Comparison of ENCODE assay signal across 8 mouse cellular contexts in the genomic region with DNA sequence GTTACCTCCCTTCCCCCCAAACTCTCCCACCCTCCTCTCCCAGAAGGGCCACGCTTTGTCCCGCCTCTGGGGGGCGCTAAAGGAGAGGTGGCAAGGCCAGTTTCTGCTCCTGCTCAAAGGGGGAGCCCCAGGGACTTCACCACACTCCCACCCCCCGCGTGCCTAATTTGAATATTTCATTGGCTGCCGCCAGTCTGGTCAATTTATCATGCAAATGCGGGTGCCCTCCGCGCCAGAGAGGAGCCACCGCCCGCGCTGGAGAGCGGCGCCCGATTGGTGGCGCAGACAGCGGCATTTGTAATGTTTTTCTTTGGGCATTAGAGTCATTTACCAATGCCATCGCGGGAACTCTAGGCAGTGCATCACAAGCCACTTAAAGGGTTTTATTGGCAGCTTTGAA. TPM values are rescaled to one million over a fixed set of nuclear protein-coding genes. Genes with fewer than 3 reads are reported as not detected.
DNase-seq lines count a peak whose midpoint lies in the region; ATAC-seq and TF ChIP-seq lines count a peak whose summit lies in the region.

No protein-coding gene starts in this region.

- 1% methylated on average over 19 of the region's 19 CpGs for WGBS in forebrain, postnatal 0 days
- 2% methylated on average over 19 of the region's 19 CpGs for WGBS in intestine, postnatal 0 days

- 0 out of 2 replicates have a peak, but pooled peaks cover 4% of the 10 kb centered on the region for H3K4me1 ChIP-seq in forebrain, postnatal 0 days (ENCODE audit: insufficient read depth)
- no peaks in the 10 kb centered on the region for H3K4me1 ChIP-seq in intestine, postnatal 0 days (replicated peaks; ENCODE audit: control insufficient read depth, insufficient read depth, low read length)

- peak; percentile 55 for TF ChIP-seq CTCF in forebrain, postnatal 0 days (IDR thresholded peaks at IDR 0.05; ENCODE audit: low read depth)
- peak; percentile 55 for TF ChIP-seq CTCF in intestine, postnatal 0 days (IDR thresholded peaks at IDR 0.05; ENCODE audit: low read depth)

- no peak overlapping the region for H3K4me2 ChIP-seq in forebrain, postnatal 0 days (ENCODE audit: low read depth)
- peak overlapping the region; percentile 41 for H3K4me2 ChIP-seq in intestine, postnatal 0 days (replicated peaks; ENCODE audit: low read depth)

- no peak for ATAC-seq in forebrain, postnatal 0 days
- ATAC-seq in intestine, postnatal 0 days, result no peak
- ATAC-seq in megakaryocyte-erythroid progenitor cell, adult 5-6 weeks (replicated peaks; ENCODE audit: low FRiP score, low TSS enrichment, poor library complexity, severe bottlenecking), result 0 out of 2 replicates have a peak, but pooled peaks have one; percentile 18

- no peak overlapping the region for H3K4me3 ChIP-seq in forebrain, postnatal 0 days (ENCODE audit: low read depth, low read length)
- no peak overlapping the region for H3K4me3 ChIP-seq in intestine, postnatal 0 days (ENCODE audit: low read depth, low read length)

- no peaks in the 10 kb centered on the region for H3K9me3 ChIP-seq in forebrain, postnatal 0 days (ENCODE audit: low read length)
- no peaks in the 10 kb centered on the region for H3K9me3 ChIP-seq in intestine, postnatal 0 days (ENCODE audit: control insufficient read depth)

- DNase-seq in layer of hippocampus, postnatal 10 days (ENCODE audit: low spot score in 2 of 2), result peak; percentile 49 to 63
- DNase-seq in layer of hippocampus, adult 11-12 months (ENCODE audit: low spot score), result no peak
- DNase-seq in adrenal gland, postnatal 10 days, result peak; percentile 50
- peak; percentile 19 for DNase-seq in forebrain, postnatal 0 days
- DNase-seq in c-Kit-positive CD71-positive TER-119-positive erythroid progenitor cells, embryonic 14.5 days (ENCODE audit: low spot score), result no peak
- no peak for DNase-seq in MN1 (ENCODE audit: low spot score)

- no peaks in the 10 kb centered on the region for H3K36me3 ChIP-seq in forebrain, postnatal 0 days (ENCODE audit: insufficient read depth)
- no peaks in the 10 kb centered on the region for H3K36me3 ChIP-seq in intestine, postnatal 0 days (ENCODE audit: control insufficient read depth, insufficient read depth)

- H3K27me3 ChIP-seq in forebrain, postnatal 0 days (ENCODE audit: insufficient read depth, low read length), result peaks cover 47% of the 10 kb centered on the region
- peaks cover 43% of the 10 kb centered on the region for H3K27me3 ChIP-seq in intestine, postnatal 0 days (replicated peaks; ENCODE audit: control insufficient read depth, insufficient read depth, low read length)

- H3K9ac ChIP-seq in forebrain, postnatal 0 days, result 0 out of 2 replicates have a peak overlapping the region, but pooled peaks have one; percentile 3
- H3K9ac ChIP-seq in intestine, postnatal 0 days (ENCODE audit: low read depth, low read length), result no peak overlapping the region

- H3K27ac ChIP-seq in forebrain, postnatal 0 days (ENCODE audit: low read depth, low read length), result no peak overlapping the region
- no peak overlapping the region for H3K27ac ChIP-seq in intestine, postnatal 0 days (ENCODE audit: low read depth, low read length)

RNA-seq across cellular contexts. Expression of a gene that starts 7.4 kb away (rescaled TPM):
- total RNA-seq in layer of hippocampus, postnatal 10 days (2021), result 10 to 100 TPM; 20.0 to 25.9 TPM
- 1 to 10 TPM; 5.1 to 6.1 TPM for total RNA-seq in adrenal gland, postnatal 10 days (2021)
- total RNA-seq in forebrain, postnatal 0 days (2014; rRNA removed), result 32.2 and 37.8 TPM in 2 replicates
- 15.6 and 18.0 TPM in 2 replicates for polyA plus RNA-seq in forebrain, postnatal 0 days (2015; fragmentation: Nextera tagmentation; extraction: Ambion mirVana)
- polyA plus RNA-seq in intestine, postnatal 0 days (2015; fragmentation: Nextera tagmentation; extraction: Ambion mirVana), result 2.2 and 3.4 TPM in 2 replicates
- not detected in 2 replicates for total RNA-seq in megakaryocyte-erythroid progenitor cell, adult 5-6 weeks (2014; fragmentation: Nextera tagmentation)
- 0.15 TPM in 1 of 2 replicates, not detected in the other for total RNA-seq in megakaryocyte-erythroid progenitor cell, adult 5-6 weeks (2017)

Comparison
In these comparisons a context has a peak if more than half of its experiments do, and no peak if none do; other contexts are left out.
1. DNase-seq: peak in layer of hippocampus, postnatal 10 days (2 of 2), adrenal gland, postnatal 10 days (single experiment) and forebrain, postnatal 0 days (single experiment); none in layer of hippocampus, adult 11-12 months (single experiment), c-Kit-positive CD71-positive TER-119-positive erythroid progenitor cells, embryonic 14.5 days (single experiment) and MN1 (single experiment).
2. RNA of a gene that starts 7.4 kb away (total RNA-seq): 32.2 to 37.8 TPM in forebrain, postnatal 0 days, 20.0 to 25.9 TPM in layer of hippocampus, postnatal 10 days and 5.1 to 6.1 TPM in adrenal gland, postnatal 10 days; 0.15 TPM in megakaryocyte-erythroid progenitor cell, adult 5-6 weeks; every median in the first group is over 4 times any median in the second.